Mouse (Mus musculus): Measurements from ENCODE around the gene Fam172a. TPM values are rescaled to one million over a fixed set of nuclear protein-coding genes. Genes with fewer than 3 reads are reported as not detected.

The Fam172a gene
- polyA plus RNA-seq, 1 experiment from 2014 or later, result 39.8 TPM

GRCm38 (mm10) chr13:78118715-78119114 lies 416.9 kb downstream of the Fam172a start:
- Histone ChIP-seq H3K4me1 (no peaks in the 10 kb centered on the region), H3K36me3 (no peaks in the 10 kb centered on the region), H3K27ac (no peak overlapping the region), H3K9me3 (no peaks in the 10 kb centered on the region), H3K27me3 (no peaks in the 10 kb centered on the region), H3K4me3 (no peak overlapping the region), H3K4me2 (no peak overlapping the region), H3K9ac (no peak overlapping the region)
- ATAC-seq (ENCODE audit: insufficient number of reproducible peaks, insufficient read depth, low FRiP score, low TSS enrichment, low read depth), result no peak
- 89% methylated on average over 1 of the region's 1 CpGs for WGBS

GRCm38 (mm10) chr13:78121991-78122390 lies 420.2 kb downstream of the Fam172a start:
- H3K4me3 ChIP-seq, result no peak overlapping the region
- H3K9me3 ChIP-seq, result no peaks in the 10 kb centered on the region
- no peak overlapping the region for H3K4me2 ChIP-seq
- WGBS, result 91% methylated on average over 7 of the region's 7 CpGs
- no peaks in the 10 kb centered on the region for H3K27me3 ChIP-seq
- no peak for ATAC-seq (ENCODE audit: insufficient number of reproducible peaks, insufficient read depth, low FRiP score, low TSS enrichment, low read depth)
- H3K4me1 ChIP-seq, result no peaks in the 10 kb centered on the region
- no peak overlapping the region for H3K9ac ChIP-seq
- no peaks in the 10 kb centered on the region for H3K36me3 ChIP-seq
- H3K27ac ChIP-seq, result no peak overlapping the region

- no peak overlapping the region for H3K4me2 ChIP-seq
Measured at GRCm38 (mm10) chr13:78123911-78124426, 422.1 kb downstream of the Fam172a start.

GRCm38 (mm10) chr13:78157465-78157864 lies 455.6 kb downstream of the Fam172a start:
- H3K36me3 ChIP-seq, result no peaks in the 10 kb centered on the region
- no peaks in the 10 kb centered on the region for H3K9me3 ChIP-seq
- H3K9ac ChIP-seq, result no peak overlapping the region
- no peak overlapping the region for H3K27ac ChIP-seq
- WGBS, result 88% methylated on average over 5 of the region's 5 CpGs
- no peak overlapping the region for H3K4me3 ChIP-seq
- H3K27me3 ChIP-seq, result peaks cover 9% of the 10 kb centered on the region
- H3K4me1 ChIP-seq, result no peaks in the 10 kb centered on the region
- ATAC-seq (ENCODE audit: insufficient number of reproducible peaks, insufficient read depth, low FRiP score, low TSS enrichment, low read depth), result no peak
- H3K4me2 ChIP-seq, result no peak overlapping the region

More at GRCm38 (mm10) chr13:78123911-78124426, 422.1 kb downstream of the Fam172a start:
- ATAC-seq (ENCODE audit: insufficient number of reproducible peaks, insufficient read depth, low FRiP score, low TSS enrichment, low read depth), result no peak
- Histone ChIP-seq H3K36me3 (no peaks in the 10 kb centered on the region), H3K27me3 (no peaks in the 10 kb centered on the region), H3K9ac (no peak overlapping the region), H3K27ac (no peak overlapping the region), H3K4me1 (no peaks in the 10 kb centered on the region), H3K9me3 (no peaks in the 10 kb centered on the region), H3K4me3 (no peak overlapping the region)
- 92% methylated on average over 4 of the region's 4 CpGs for WGBS

GRCm38 (mm10) chr13:78162149-78162548 lies 460.3 kb downstream of the Fam172a start:
- WGBS, result 58% methylated on average over 2 of the region's 2 CpGs
- no peak for ATAC-seq (ENCODE audit: insufficient number of reproducible peaks, insufficient read depth, low FRiP score, low TSS enrichment, low read depth)
- Histone ChIP-seq H3K4me2 (no peak overlapping the region), H3K9me3 (no peaks in the 10 kb centered on the region), H3K9ac (no peak overlapping the region), H3K27ac (no peak overlapping the region), H3K4me1 (no peaks in the 10 kb centered on the region; the same call in 1 of the 2 replicates), H3K36me3 (no peaks in the 10 kb centered on the region), H3K27me3 (peaks cover 51% of the 10 kb centered on the region), H3K4me3 (no peak overlapping the region)

GRCm38 (mm10) chr13:78163087-78163958 lies 461.5 kb downstream of the Fam172a start:
- peak overlapping the region; percentile 97 for H3K4me2 ChIP-seq
- H3K9ac ChIP-seq, result peak overlapping the region; percentile 70
- H3K4me1 ChIP-seq, result no peaks in the 10 kb centered on the region; the same call in 1 of the 2 replicates
- peak; percentile 90 for ATAC-seq (ENCODE audit: insufficient number of reproducible peaks, insufficient read depth, low FRiP score, low TSS enrichment, low read depth)
- H3K9me3 ChIP-seq, result no peaks in the 10 kb centered on the region
- no peaks in the 10 kb centered on the region for H3K36me3 ChIP-seq
- H3K27me3 ChIP-seq, result peaks cover 62% of the 10 kb centered on the region
- WGBS, result under 1% methylated on average over 86 of the region's 86 CpGs
- peak overlapping the region; percentile 59 for H3K4me3 ChIP-seq
- no peak overlapping the region for H3K27ac ChIP-seq

- H3K4me1 ChIP-seq, result no peaks in the 10 kb centered on the region; the same call in 1 of the 2 replicates
- no peaks in the 10 kb centered on the region for H3K9me3 ChIP-seq
- H3K4me2 ChIP-seq, result no peak overlapping the region
- H3K27me3 ChIP-seq, result peaks cover 75% of the 10 kb centered on the region
- no peak overlapping the region for H3K27ac ChIP-seq
- ATAC-seq (ENCODE audit: insufficient number of reproducible peaks, insufficient read depth, low FRiP score, low TSS enrichment, low read depth), result no peak
- H3K36me3 ChIP-seq, result no peaks in the 10 kb centered on the region
- H3K4me3 ChIP-seq, result no peak overlapping the region
- H3K9ac ChIP-seq, result no peak overlapping the region
Measured at GRCm38 (mm10) chr13:78164941-78165340, 463.1 kb downstream of the Fam172a start.

- WGBS, result 26% methylated on average over 4 of the region's 4 CpGs
- no peak for ATAC-seq (ENCODE audit: insufficient number of reproducible peaks, insufficient read depth, low FRiP score, low TSS enrichment, low read depth)
- peaks cover 90% of the 10 kb centered on the region for H3K27me3 ChIP-seq
- H3K27ac ChIP-seq, result no peak overlapping the region
- no peak overlapping the region for H3K9ac ChIP-seq
- no peak overlapping the region for H3K4me3 ChIP-seq
- H3K4me2 ChIP-seq, result no peak overlapping the region
- no peaks in the 10 kb centered on the region for H3K36me3 ChIP-seq
- no peaks in the 10 kb centered on the region for H3K9me3 ChIP-seq
- H3K4me1 ChIP-seq, result no peaks in the 10 kb centered on the region; the same call in 1 of the 2 replicates
Measured at GRCm38 (mm10) chr13:78168166-78168565, 466.3 kb downstream of the Fam172a start.

GRCm38 (mm10) chr13:78171320-78171719 lies 469.5 kb downstream of the Fam172a start:
- Histone ChIP-seq H3K27me3 (peaks cover 89% of the 10 kb centered on the region), H3K36me3 (no peaks in the 10 kb centered on the region), H3K4me2 (peak overlapping the region; percentile 35), H3K9me3 (no peaks in the 10 kb centered on the region), H3K4me3 (no peak overlapping the region), H3K27ac (no peak overlapping the region), H3K9ac (no peak overlapping the region), H3K4me1 (no peaks in the 10 kb centered on the region; the same call in 1 of the 2 replicates)
- under 1% methylated on average over 15 of the region's 15 CpGs for WGBS
- no peak for ATAC-seq (ENCODE audit: insufficient number of reproducible peaks, insufficient read depth, low FRiP score, low TSS enrichment, low read depth)

GRCm38 (mm10) chr13:78171984-78172636 lies 470.3 kb downstream of the Fam172a start:
- no peaks in the 10 kb centered on the region for H3K9me3 ChIP-seq
- WGBS, result 1% methylated on average over 17 of the region's 17 CpGs
- H3K36me3 ChIP-seq, result no peaks in the 10 kb centered on the region
- H3K27ac ChIP-seq, result no peak overlapping the region
- H3K9ac ChIP-seq, result no peak overlapping the region
- no peak overlapping the region for H3K4me2 ChIP-seq
- H3K4me1 ChIP-seq, result no peaks in the 10 kb centered on the region; the same call in 1 of the 2 replicates
- no peak overlapping the region for H3K4me3 ChIP-seq
- peaks cover 91% of the 10 kb centered on the region for H3K27me3 ChIP-seq
- no peak for ATAC-seq (ENCODE audit: insufficient number of reproducible peaks, insufficient read depth, low FRiP score, low TSS enrichment, low read depth)

GRCm38 (mm10) chr13:78172861-78173260 lies 471.0 kb downstream of the Fam172a start:
- 3% methylated on average over 3 of the region's 3 CpGs for WGBS

More at GRCm38 (mm10) chr13:78172861-78173260, 471.0 kb downstream of the Fam172a start:
- Histone ChIP-seq H3K4me3 (no peak overlapping the region), H3K27me3 (peaks cover 89% of the 10 kb centered on the region), H3K4me2 (no peak overlapping the region), H3K9ac (no peak overlapping the region), H3K9me3 (no peaks in the 10 kb centered on the region), H3K27ac (no peak overlapping the region), H3K4me1 (no peaks in the 10 kb centered on the region; the same call in 1 of the 2 replicates), H3K36me3 (no peaks in the 10 kb centered on the region)
- ATAC-seq (ENCODE audit: insufficient number of reproducible peaks, insufficient read depth, low FRiP score, low TSS enrichment, low read depth), result no peak
